Mouse (Mus musculus) heart, embryonic 15.5 days (tissue): ENCODE measurements around the gene Armh4. TPM values are rescaled to one million over a fixed set of nuclear protein-coding genes. Genes with fewer than 3 reads are reported as not detected.

Source experiments
- ATAC-seq: fragments of 200-750 bp; cut with Nextera tagmentation; replicated peaks from 2 replicates; pipeline ENCODE4 v1.8.0; 2017; ENCODE audit warnings: low read depth, moderate TSS enrichment; ENCODE audit not compliant: insufficient number of reproducible peaks, insufficient read depth, low FRiP score
- H3K27ac ChIP-seq: fragments of 300-500 bp; sonication (generic); 2 replicates; pipeline ENCODE4 v1.5.1; 2015; ENCODE audit warnings: mild to moderate bottlenecking, inconsistent platforms
- H3K27me3 ChIP-seq: fragments of 300-500 bp; sonication (generic); 2 replicates; pipeline ENCODE4 v1.6.1; 2015; ENCODE audit warnings: inconsistent platforms
- H3K36me3 ChIP-seq: fragments of 300-500 bp; sonication (generic); 2 replicates; pipeline ENCODE4 v1.6.1; 2015; ENCODE audit warnings: mild to moderate bottlenecking, inconsistent platforms
- H3K4me1 ChIP-seq: fragments of 300-500 bp; sonication (generic); replicated peaks from 2 replicates; pipeline ENCODE4 v1.6.1; 2015; ENCODE audit warnings: inconsistent platforms
- H3K4me2 ChIP-seq: fragments of 300-500 bp; sonication (generic); 2 replicates; pipeline ENCODE4 v1.6.1; 2015; ENCODE audit warnings: inconsistent platforms, mild to moderate bottlenecking, moderate library complexity
- H3K4me3 ChIP-seq: fragments of 300-500 bp; sonication (generic); 2 replicates; pipeline ENCODE4 v1.5.1; 2015; ENCODE audit warnings: mild to moderate bottlenecking, inconsistent platforms
- H3K9ac ChIP-seq: fragments of 300-500 bp; sonication (generic); 2 replicates; pipeline ENCODE4 v1.6.1; 2015; ENCODE audit warnings: mild to moderate bottlenecking, inconsistent platforms
- H3K9me3 ChIP-seq: fragments of 300-500 bp; sonication (generic); replicated peaks from 2 replicates; pipeline ENCODE4 v1.6.1; 2016; ENCODE audit warnings: inconsistent platforms
- WGBS: fragments of 180-500 bp; shearing (Covaris S2); methylation state at CpG from one replicate; pipeline ENCODE4 v1.1.7; 2015; ENCODE audit warnings: mixed read lengths; 5-methylcytosine and 5-hydroxymethylcytosine counted together
- polyA plus RNA-seq: library from polyadenylated mRNA; unstranded; fragments of >200 nt; fragmentation: Nextera tagmentation; extraction: Ambion mirVana; gene quantifications from 2 replicates; pipeline ENCODE4 v1.2.1, GENCODE M21; 2015

Gene Armh4
- polyA plus RNA-seq, 1 experiment from 2014 or later: 40.7 TPM

- Histone ChIP-seq H3K9ac (no peak overlapping the region), H3K4me1 (0 out of 2 replicates have a peak, but pooled peaks cover 7% of the 10 kb centered on the region), H3K36me3 (no peaks in the 10 kb centered on the region), H3K9me3 (no peaks in the 10 kb centered on the region), H3K4me3 (no peak overlapping the region), H3K27ac (peak overlapping the region; percentile 24), H3K4me2 (no peak overlapping the region), H3K27me3 (no peaks in the 10 kb centered on the region)
- 34% methylated on average over 4 of the region's 4 CpGs for WGBS
- ATAC-seq: peak; percentile 62; the same call in 1 of the 2 replicates
These were observed 59.7 kb downstream of the Armh4 start for GRCm38 (mm10) chr14:49723361-49724054.

DNA sequence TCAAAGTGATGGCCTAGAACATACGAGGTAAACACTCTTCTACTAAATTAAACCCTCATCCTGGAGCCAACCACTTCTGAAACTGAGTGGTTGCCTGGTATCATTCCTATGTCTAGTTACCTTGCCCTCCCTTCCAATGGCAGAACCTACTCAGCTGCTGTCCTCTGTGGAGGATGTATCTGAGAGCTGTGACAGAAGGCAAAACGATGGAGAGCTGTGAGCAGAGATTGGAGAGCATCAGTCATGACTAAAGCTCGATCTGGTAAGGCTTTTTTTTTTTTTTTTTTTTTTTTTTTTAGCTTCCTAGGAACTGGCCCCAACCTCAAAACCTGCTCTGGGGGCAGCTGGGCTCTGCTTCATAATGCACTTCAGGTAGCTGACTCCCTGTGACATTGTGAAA is 60.4 kb downstream of the Armh4 start:
- H3K36me3 ChIP-seq: no peaks in the 10 kb centered on the region
- no peak overlapping the region for H3K9ac ChIP-seq
- no peak overlapping the region for H3K27ac ChIP-seq
- no peak for ATAC-seq
- no peaks in the 10 kb centered on the region for H3K27me3 ChIP-seq
- H3K4me1 ChIP-seq: 0 out of 2 replicates have a peak, but pooled peaks cover 7% of the 10 kb centered on the region
- no peak overlapping the region for H3K4me3 ChIP-seq
- H3K9me3 ChIP-seq: no peaks in the 10 kb centered on the region
- no peak overlapping the region for H3K4me2 ChIP-seq
- 47% methylated on average over 3 of the region's 3 CpGs for WGBS

GRCm38 (mm10) chr14:49721281-49721680 is 61.9 kb downstream of the Armh4 start:
- Histone ChIP-seq H3K4me1 (0 out of 2 replicates have a peak, but pooled peaks cover 7% of the 10 kb centered on the region), H3K27me3 (no peaks in the 10 kb centered on the region), H3K9me3 (no peaks in the 10 kb centered on the region), H3K4me2 (no peak overlapping the region), H3K9ac (no peak overlapping the region), H3K36me3 (no peaks in the 10 kb centered on the region), H3K4me3 (no peak overlapping the region), H3K27ac (no peak overlapping the region)
- 73% methylated on average over 1 of the region's 1 CpGs for WGBS
- no peak for ATAC-seq

DNA sequence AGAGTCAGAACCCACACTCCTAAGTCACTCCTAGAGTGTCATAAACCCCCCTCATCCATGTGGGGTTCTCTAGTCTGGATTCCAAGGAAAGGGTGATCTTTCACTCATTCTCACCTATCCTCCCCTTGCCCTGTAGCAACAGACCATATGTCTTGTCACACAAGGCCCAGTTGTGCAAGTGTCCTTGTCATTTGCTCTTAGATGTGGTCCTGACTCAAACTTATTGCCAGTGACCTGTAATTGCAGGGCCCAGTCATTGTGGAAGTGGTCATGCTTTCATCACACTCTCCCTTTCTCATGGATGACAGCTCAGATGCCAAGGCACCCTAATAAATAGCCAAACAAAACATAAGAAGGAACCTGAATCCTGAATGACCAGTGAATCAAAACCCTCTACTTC is 63.5 kb downstream of the Armh4 start:
- no peaks in the 10 kb centered on the region for H3K36me3 ChIP-seq
- H3K4me1 ChIP-seq: 0 out of 2 replicates have a peak, but pooled peaks cover 7% of the 10 kb centered on the region
- H3K9ac ChIP-seq: no peak overlapping the region
- H3K27me3 ChIP-seq: no peaks in the 10 kb centered on the region
- no peak overlapping the region for H3K4me3 ChIP-seq
- ATAC-seq: no peak
- no peaks in the 10 kb centered on the region for H3K9me3 ChIP-seq
- H3K27ac ChIP-seq: no peak overlapping the region
- H3K4me2 ChIP-seq: no peak overlapping the region

DNA sequence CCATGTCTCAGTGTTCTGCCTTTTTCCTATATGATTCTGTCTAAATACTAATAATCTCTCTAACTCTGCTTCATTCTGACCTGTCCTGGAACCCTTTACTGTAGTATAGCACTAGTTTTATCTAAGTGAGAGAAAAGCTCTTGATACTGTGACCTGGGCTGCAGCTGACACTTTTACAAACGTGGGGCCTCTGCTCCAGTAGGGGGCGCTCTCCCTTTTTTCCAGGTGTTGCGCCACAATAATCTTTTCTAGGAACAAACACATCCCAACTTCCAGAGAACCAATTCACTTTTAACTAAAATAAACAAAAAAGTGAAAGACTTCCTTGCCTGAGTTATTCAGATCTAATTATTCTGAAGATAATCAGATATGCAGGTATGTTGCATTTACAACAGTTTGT is 72.2 kb downstream of the Armh4 start:
- no peak overlapping the region for H3K27ac ChIP-seq
- H3K27me3 ChIP-seq: no peaks in the 10 kb centered on the region
- no peaks in the 10 kb centered on the region for H3K36me3 ChIP-seq
- ATAC-seq: no peak
- no peak overlapping the region for H3K4me3 ChIP-seq
- no peak overlapping the region for H3K9ac ChIP-seq
- H3K4me1 ChIP-seq: no peaks in the 10 kb centered on the region
- WGBS: 38% methylated on average over 3 of the region's 3 CpGs
- no peaks in the 10 kb centered on the region for H3K9me3 ChIP-seq
- H3K4me2 ChIP-seq: no peak overlapping the region

- no peaks in the 10 kb centered on the region for H3K9me3 ChIP-seq
- H3K9ac ChIP-seq: no peak overlapping the region
- no peaks in the 10 kb centered on the region for H3K36me3 ChIP-seq
- H3K4me3 ChIP-seq: no peak overlapping the region
- H3K27me3 ChIP-seq: no peaks in the 10 kb centered on the region
- peaks cover 8% of the 10 kb centered on the region for H3K4me1 ChIP-seq
- H3K27ac ChIP-seq: peak overlapping the region; percentile 53
- H3K4me2 ChIP-seq: no peak overlapping the region
- 45% methylated on average over 3 of the region's 3 CpGs for WGBS
- ATAC-seq: no peak
These were observed 79.6 kb downstream of the Armh4 start for GRCm38 (mm10) chr14:49703432-49704200.

DNA sequence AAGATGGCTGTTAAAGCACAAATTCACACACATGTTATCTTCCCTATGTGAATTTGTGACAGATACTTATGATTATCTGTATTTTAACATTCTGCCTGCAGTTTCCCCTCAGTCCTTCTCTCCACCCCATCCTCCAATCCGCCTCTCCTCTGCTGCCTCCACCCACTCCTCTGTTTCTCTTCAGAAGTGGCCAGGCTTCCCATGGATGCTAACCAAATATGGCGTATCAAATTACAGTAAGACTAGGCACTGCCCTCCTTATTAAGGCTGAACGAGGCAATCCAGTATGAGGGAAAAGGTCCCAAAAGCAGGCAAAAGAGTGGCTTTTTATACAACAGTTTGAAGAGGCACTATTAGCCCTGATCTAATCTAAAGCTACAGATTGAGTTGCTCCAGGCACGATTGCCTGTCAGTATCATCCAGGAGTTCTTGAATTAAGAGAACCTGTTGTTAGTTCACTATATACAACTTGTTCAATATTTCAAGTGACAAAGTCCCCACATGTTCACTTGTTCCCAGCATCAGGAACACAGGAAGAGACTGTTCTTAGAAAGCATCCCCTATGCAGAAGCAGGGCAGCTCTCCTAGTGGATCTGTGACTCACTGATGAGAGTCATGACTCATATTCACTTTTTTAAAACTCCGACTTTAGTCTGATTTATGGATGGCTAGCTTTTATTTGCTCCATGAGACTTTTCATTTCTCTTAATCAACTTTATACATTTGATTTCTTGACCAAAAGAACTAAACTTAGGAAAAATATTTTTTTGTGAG is 103.5 kb downstream of the Armh4 start:
- Histone ChIP-seq H3K27me3 (no peaks in the 10 kb centered on the region), H3K27ac (no peak overlapping the region), H3K36me3 (no peaks in the 10 kb centered on the region), H3K4me3 (no peak overlapping the region), H3K9me3 (no peaks in the 10 kb centered on the region), H3K9ac (no peak overlapping the region), H3K4me1 (0 out of 2 replicates have a peak, but pooled peaks cover 2% of the 10 kb centered on the region), H3K4me2 (no peak overlapping the region)
- 64% methylated on average over 5 of the region's 5 CpGs for WGBS
- no peak for ATAC-seq

DNA sequence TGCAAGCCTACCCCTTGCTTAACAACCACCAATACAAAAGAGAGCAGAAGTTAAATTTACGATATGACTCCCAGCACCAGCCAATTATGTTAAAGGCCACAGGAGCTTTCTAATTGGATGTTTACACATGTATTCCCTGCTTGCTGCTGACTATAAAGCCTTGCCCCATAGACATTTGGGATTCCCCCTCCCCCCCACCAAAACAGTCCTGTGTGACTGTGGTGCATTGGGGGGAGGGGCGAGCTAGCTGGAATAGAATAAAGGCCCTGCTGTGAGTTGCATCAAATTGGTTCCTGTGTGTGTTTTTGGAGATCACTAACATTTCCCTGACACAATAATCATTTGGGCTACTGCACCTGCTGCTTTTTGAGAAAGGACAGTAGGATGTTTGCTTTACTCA is 106.6 kb downstream of the Armh4 start:
- Histone ChIP-seq H3K9ac (no peak overlapping the region), H3K36me3 (no peaks in the 10 kb centered on the region), H3K4me1 (no peaks in the 10 kb centered on the region), H3K27ac (no peak overlapping the region), H3K27me3 (no peaks in the 10 kb centered on the region), H3K4me2 (no peak overlapping the region), H3K4me3 (no peak overlapping the region), H3K9me3 (no peaks in the 10 kb centered on the region)
- ATAC-seq: no peak
- 79% methylated on average over 2 of the region's 2 CpGs for WGBS

DNA sequence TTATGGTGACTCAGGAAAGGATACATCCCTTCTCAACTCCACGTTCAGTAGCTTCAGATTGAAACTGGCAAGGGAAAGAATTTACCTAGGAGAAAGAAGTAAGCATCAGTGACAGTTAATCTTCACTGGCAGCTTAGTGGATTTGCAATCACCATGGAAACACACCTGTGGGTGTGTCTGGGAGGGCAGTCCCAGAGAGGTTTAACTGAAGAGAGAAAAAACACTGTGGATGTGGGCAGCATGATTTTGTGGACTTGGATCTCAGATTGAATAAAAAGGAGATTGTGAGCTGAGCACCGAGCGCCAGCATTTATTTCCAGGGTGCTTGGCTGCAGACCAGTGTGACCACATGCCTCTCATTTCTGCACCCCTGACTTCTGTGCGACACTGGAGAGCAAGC is 122.7 kb downstream of the Armh4 start:
- no peak overlapping the region for H3K9ac ChIP-seq
- 49% methylated on average over 4 of the region's 4 CpGs for WGBS
- no peaks in the 10 kb centered on the region for H3K36me3 ChIP-seq
- no peaks in the 10 kb centered on the region for H3K9me3 ChIP-seq
- ATAC-seq: no peak
- H3K4me3 ChIP-seq: no peak overlapping the region
- H3K4me2 ChIP-seq: no peak overlapping the region
- no peaks in the 10 kb centered on the region for H3K27me3 ChIP-seq
- peaks cover 21% of the 10 kb centered on the region for H3K4me1 ChIP-seq
- H3K27ac ChIP-seq: no peak overlapping the region

DNA sequence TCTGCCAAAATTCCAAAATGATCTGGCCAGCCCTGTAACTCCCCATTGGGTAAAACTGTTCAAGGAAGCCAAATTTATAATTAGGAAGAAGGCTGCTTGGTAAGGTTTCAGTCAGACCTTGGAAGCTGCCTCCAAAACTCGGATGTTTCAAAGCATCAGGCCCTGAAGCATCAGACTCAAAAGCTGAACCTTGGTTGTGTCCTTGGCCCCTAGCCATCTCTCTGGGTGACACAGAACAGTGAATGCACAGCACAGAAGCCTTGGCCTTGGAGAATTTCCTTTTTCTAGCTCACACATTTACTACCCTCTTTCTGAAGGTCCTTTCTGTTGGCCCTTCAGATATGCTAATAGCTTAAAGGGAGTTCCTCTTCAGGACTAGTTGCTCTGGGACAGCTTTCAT is 134.0 kb downstream of the Armh4 start:
- H3K27ac ChIP-seq: no peak overlapping the region
- no peaks in the 10 kb centered on the region for H3K9me3 ChIP-seq
- H3K27me3 ChIP-seq: no peaks in the 10 kb centered on the region
- H3K4me3 ChIP-seq: no peak overlapping the region
- H3K4me2 ChIP-seq: no peak overlapping the region
- H3K9ac ChIP-seq: no peak overlapping the region
- H3K36me3 ChIP-seq: no peaks in the 10 kb centered on the region
- 70% methylated on average over 1 of the region's 1 CpGs for WGBS
- ATAC-seq: no peak
- no peaks in the 10 kb centered on the region for H3K4me1 ChIP-seq

DNA sequence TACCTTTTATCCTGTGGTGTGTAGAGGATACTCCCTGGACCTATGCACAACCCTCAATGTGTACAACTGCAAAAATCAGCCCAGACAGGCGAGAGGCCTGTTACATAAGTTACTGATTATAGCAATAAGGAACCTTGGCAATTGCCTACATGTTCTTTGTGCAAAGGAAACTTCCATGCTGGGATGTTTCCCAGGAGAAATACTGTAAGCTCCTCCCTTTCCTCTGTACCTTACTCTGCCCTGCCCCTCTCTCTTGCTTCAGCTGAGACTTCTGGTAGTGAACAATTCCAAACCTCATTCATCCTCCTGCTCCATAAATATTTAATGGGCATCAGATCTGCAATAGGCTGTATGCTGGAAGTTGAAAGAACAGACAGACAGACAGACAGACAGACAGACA is 145.8 kb downstream of the Armh4 start:
- Histone ChIP-seq H3K36me3 (no peaks in the 10 kb centered on the region), H3K9ac (no peak overlapping the region), H3K27ac (no peak overlapping the region), H3K9me3 (no peaks in the 10 kb centered on the region), H3K4me1 (no peaks in the 10 kb centered on the region; the same call in 1 of the 2 replicates), H3K27me3 (no peaks in the 10 kb centered on the region), H3K4me2 (no peak overlapping the region), H3K4me3 (no peak overlapping the region)
- WGBS: 71% methylated on average over 1 of the region's 1 CpGs
- ATAC-seq: no peak
